Mouse (Mus musculus) ES-Bruce4 (cell line): ENCODE measurements at regions not wholly inside any gene's neighbourhood (a gene's known extent, or its start where the extent isn't known, plus 50 kb on each side); places are given as distances from the start of the nearest gene placed in this dataset.

Experiments
- H3K27ac ChIP-seq: 2 replicates; pipeline ENCODE4 v1.5.1; 2012; ENCODE audit warnings: low read length, inconsistent platforms; ENCODE audit not compliant: insufficient read depth
- H3K27me3 ChIP-seq: 2 replicates; pipeline ENCODE4 v1.6.1; 2012; ENCODE audit warnings: mild to moderate bottlenecking, low read length, inconsistent platforms; ENCODE audit not compliant: control insufficient read depth, poor library complexity, insufficient read depth, severe bottlenecking
- H3K36me3 ChIP-seq: 2 replicates; pipeline ENCODE4 v1.6.1; 2012; ENCODE audit warnings: inconsistent platforms, mild to moderate bottlenecking, low read length, moderate library complexity; ENCODE audit not compliant: control insufficient read depth, poor library complexity, insufficient read depth, severe bottlenecking
- H3K4me1 ChIP-seq: one replicate; pipeline ENCODE4 v1.8.1; 2011; ENCODE audit warnings: low read length; ENCODE audit not compliant: control insufficient read depth, insufficient read depth
- H3K4me3 ChIP-seq: 2 replicates; pipeline ENCODE4 v1.5.1; 2011; ENCODE audit warnings: low read depth, mild to moderate bottlenecking, low read length
- H3K9ac ChIP-seq: 2 replicates; pipeline ENCODE4 v1.6.1; 2012; ENCODE audit warnings: low read depth, mild to moderate bottlenecking, inconsistent platforms; ENCODE audit not compliant: poor library complexity, severe bottlenecking
- H3K9me3 ChIP-seq: replicated peaks from 2 replicates; pipeline ENCODE4 v1.6.1; 2012; ENCODE audit warnings: mild to moderate bottlenecking, low read length, inconsistent platforms; ENCODE audit not compliant: control insufficient read depth, poor library complexity, insufficient read depth, severe bottlenecking
- CTCF ChIP-seq: IDR thresholded peaks from one replicate; pipeline ENCODE4 v1.8.1; 2011; ENCODE audit warnings: low read depth, low read length
- EP300 ChIP-seq: IDR thresholded peaks from 2 replicates; pipeline ENCODE4 v1.6.1; 2011; ENCODE audit warnings: low read depth, low read length; ENCODE audit not compliant: insufficient read depth
- POLR2A ChIP-seq: IDR thresholded peaks from one replicate; pipeline ENCODE4 v1.8.1; 2011; ENCODE audit warnings: low read length; ENCODE audit not compliant: insufficient read depth

DNA sequence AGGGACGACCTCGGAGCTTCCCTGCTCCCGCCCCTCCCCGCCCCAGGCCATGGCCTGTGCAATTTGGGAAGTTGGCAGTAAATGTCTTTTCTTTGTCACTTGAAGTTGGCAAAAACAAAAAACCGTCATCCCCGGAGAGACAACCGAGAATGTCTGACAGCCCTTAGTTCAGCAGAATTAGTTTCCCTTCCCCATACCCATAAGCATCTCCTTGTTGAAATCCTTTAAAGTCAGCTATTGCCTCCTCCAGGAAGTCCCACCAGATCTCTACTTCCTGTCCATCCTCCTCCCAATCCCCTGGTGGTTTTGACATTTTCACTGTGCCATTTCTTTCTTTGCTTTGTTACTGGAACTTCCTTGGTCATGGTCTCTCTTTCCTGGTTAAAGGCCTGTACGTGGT is 54.8 kb downstream of the Foxb1 start:
- no peaks in the 10 kb centered on the region for H3K4me1 ChIP-seq
- H3K27me3 ChIP-seq: no peaks in the 10 kb centered on the region
- H3K27ac ChIP-seq: no peak overlapping the region
- TF ChIP-seq POLR2A (no peak), CTCF (no peak), EP300 (no peak)
- no peak overlapping the region for H3K4me3 ChIP-seq
- H3K9me3 ChIP-seq: no peaks in the 10 kb centered on the region
- H3K36me3 ChIP-seq: no peaks in the 10 kb centered on the region
- H3K9ac ChIP-seq: no peak overlapping the region

- Histone ChIP-seq H3K4me1 (no peaks in the 10 kb centered on the region), H3K4me3 (no peak overlapping the region), H3K9ac (no peak overlapping the region), H3K27ac (no peak overlapping the region), H3K9me3 (no peaks in the 10 kb centered on the region), H3K27me3 (no peaks in the 10 kb centered on the region), H3K36me3 (no peaks in the 10 kb centered on the region)
- TF ChIP-seq CTCF (no peak), POLR2A (no peak), EP300 (no peak)
Observed at GRCm38 (mm10) chr9:69705071-69705470, 55.7 kb downstream of the Foxb1 start.

DNA sequence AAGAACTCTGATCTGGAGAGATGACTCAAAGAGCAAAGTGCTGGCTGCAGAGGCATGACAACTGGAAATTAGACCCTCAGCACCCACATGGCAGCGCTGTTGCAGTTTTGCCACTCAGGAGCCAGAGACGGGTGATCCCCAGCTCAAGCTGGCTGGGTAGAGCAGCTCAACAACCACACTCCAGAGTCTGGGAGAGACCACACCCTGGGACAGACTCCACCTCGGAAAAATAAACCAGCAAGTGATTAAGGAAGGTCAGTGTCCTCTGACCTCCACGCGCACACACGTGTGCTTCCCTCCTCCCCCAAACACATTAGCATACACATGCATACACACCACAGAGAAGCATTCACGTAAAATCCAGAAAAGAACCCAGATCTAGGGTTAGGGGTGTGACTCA is 57.0 kb downstream of the Foxb1 start:
- TF ChIP-seq POLR2A: no peak
- H3K27ac ChIP-seq: no peak overlapping the region
- H3K9me3 ChIP-seq: no peaks in the 10 kb centered on the region
- H3K4me3 ChIP-seq: no peak overlapping the region
- no peak overlapping the region for H3K9ac ChIP-seq
- H3K36me3 ChIP-seq: no peaks in the 10 kb centered on the region
- H3K4me1 ChIP-seq: no peaks in the 10 kb centered on the region
- H3K27me3 ChIP-seq: no peaks in the 10 kb centered on the region

DNA sequence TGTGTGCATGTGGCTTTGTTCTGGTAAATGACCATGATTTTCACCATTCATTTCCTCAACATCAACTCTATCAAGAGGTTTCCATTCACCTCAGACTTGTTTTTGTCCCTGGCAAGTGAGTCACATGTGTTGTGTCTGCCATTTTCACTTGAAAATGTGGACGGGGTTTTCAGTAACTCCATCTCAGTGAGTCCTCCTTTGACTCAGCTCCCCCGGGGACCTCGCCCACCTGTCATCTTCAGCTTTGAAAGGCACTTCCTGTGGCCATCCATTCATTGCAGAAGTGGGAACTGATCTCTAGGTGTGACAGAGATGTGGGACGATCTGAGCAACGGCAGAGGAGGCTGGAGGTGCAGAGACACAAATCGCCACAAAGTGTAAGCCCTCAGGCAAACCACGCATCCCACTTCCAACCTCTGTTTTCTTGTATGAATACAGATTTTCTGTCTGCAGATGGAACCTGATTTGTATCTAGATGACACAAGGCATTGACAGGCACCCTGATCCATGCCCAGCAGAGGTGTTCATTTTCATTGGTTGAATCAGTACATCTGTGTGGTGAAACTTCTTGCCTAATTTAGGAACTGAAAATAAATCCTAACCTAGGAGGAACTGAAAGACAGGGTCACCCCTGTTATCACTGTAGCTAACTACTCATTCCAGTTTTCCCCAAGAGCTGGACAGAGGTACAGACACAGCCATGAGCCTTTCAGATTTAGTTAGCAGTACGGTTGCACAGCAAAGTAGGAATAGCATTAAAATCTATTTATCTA is 58.4 kb downstream of the Foxb1 start:
- TF ChIP-seq EP300 (no peak), CTCF (no peak), POLR2A (no peak)
- no peak overlapping the region for H3K4me3 ChIP-seq
- H3K9ac ChIP-seq: no peak overlapping the region
- no peaks in the 10 kb centered on the region for H3K4me1 ChIP-seq
- H3K36me3 ChIP-seq: no peaks in the 10 kb centered on the region
- no peaks in the 10 kb centered on the region for H3K27me3 ChIP-seq
- no peaks in the 10 kb centered on the region for H3K9me3 ChIP-seq
- no peak overlapping the region for H3K27ac ChIP-seq

GRCm38 (mm10) chr9:69700696-69701095 is 60.0 kb downstream of the Foxb1 start:
- Histone ChIP-seq H3K4me3 (no peak overlapping the region), H3K27me3 (no peaks in the 10 kb centered on the region), H3K27ac (no peak overlapping the region), H3K9ac (no peak overlapping the region), H3K36me3 (no peaks in the 10 kb centered on the region), H3K9me3 (no peaks in the 10 kb centered on the region), H3K4me1 (no peaks in the 10 kb centered on the region)
- TF ChIP-seq EP300: no peak
- TF ChIP-seq POLR2A: no peak
- TF ChIP-seq CTCF: no peak

GRCm38 (mm10) chr9:69691756-69692155 is 69.0 kb downstream of the Foxb1 start:
- no peak overlapping the region for H3K27ac ChIP-seq
- no peak overlapping the region for H3K4me3 ChIP-seq
- H3K27me3 ChIP-seq: no peaks in the 10 kb centered on the region
- no peaks in the 10 kb centered on the region for H3K36me3 ChIP-seq
- no peak for TF ChIP-seq EP300
- TF ChIP-seq POLR2A: no peak
- TF ChIP-seq CTCF: no peak
- H3K9ac ChIP-seq: no peak overlapping the region
- no peaks in the 10 kb centered on the region for H3K4me1 ChIP-seq
- H3K9me3 ChIP-seq: no peaks in the 10 kb centered on the region
